Mouse (Mus musculus) kidney, adult 2 months (tissue): ENCODE measurements around the gene Mfsd13b. TPM values are rescaled to one million over a fixed set of nuclear protein-coding genes. Genes with fewer than 3 reads are reported as not detected.
"Not testable (repeated sequence)": the region's sequence is repeated elsewhere in the genome, so short reads cannot be mapped to it uniquely, and the experiment has no call there.

Experiments
- DNase-seq: peaks from one replicate; pipeline ENCODE4 v3.0.0; 2021
- H3K27ac ChIP-seq: fragments of 200-500 bp; 2 replicates; pipeline ENCODE4 v1.5.1; 2012; ENCODE audit warnings: low read depth, low read length, control low read depth, inconsistent platforms; ENCODE audit not compliant: insufficient read depth
- H3K27me3 ChIP-seq: fragments of 200-500 bp; replicated peaks from 2 replicates; pipeline ENCODE4 v1.6.1; 2012; ENCODE audit warnings: mild to moderate bottlenecking, moderate library complexity, low read length, inconsistent platforms; ENCODE audit not compliant: control insufficient read depth, insufficient read depth
- H3K36me3 ChIP-seq: fragments of 200-500 bp; 2 replicates; pipeline ENCODE4 v1.6.1; 2012; ENCODE audit warnings: mild to moderate bottlenecking, moderate library complexity, low read length, inconsistent platforms; ENCODE audit not compliant: control insufficient read depth, insufficient read depth
- H3K4me1 ChIP-seq: fragments of 200-500 bp; 2 replicates; pipeline ENCODE4 v1.6.1; 2011; ENCODE audit warnings: low read length; ENCODE audit not compliant: control insufficient read depth, insufficient read depth
- H3K4me3 ChIP-seq: fragments of 200-500 bp; 2 replicates; pipeline ENCODE4 v1.5.1; 2011; ENCODE audit warnings: mild to moderate bottlenecking, low read depth, low read length, control low read depth; ENCODE audit not compliant: insufficient read depth
- CTCF ChIP-seq: fragments of 200-500 bp; conservative IDR thresholded peaks from 2 replicates; pipeline ENCODE4 v1.5.1; 2011; ENCODE audit warnings: low read depth, mild to moderate bottlenecking, control low read depth, low read length, moderate library complexity, mixed read lengths; ENCODE audit not compliant: insufficient read depth, insufficient read length
- POLR2A ChIP-seq: fragments of 200-500 bp; IDR thresholded peaks from one replicate; pipeline ENCODE4 v1.6.1; 2011; ENCODE audit warnings: low read depth, low read length, control low read depth
- WGBS: fragments of 180-500 bp; shearing (Covaris S2); methylation state at CpG from one replicate; pipeline ENCODE4 v1.1.7; 2018; 5-methylcytosine and 5-hydroxymethylcytosine counted together
- polyA plus RNA-seq: library from polyadenylated mRNA; depleted of rRNA; stranded (reverse); fragments of >200 nt; gene quantifications from 2 replicates; pipeline ENCODE4 v1.2.3, GENCODE M21; 2012

Gene Mfsd13b
- polyA plus RNA-seq, 1 experiment, result 1.1 TPM

DNA sequence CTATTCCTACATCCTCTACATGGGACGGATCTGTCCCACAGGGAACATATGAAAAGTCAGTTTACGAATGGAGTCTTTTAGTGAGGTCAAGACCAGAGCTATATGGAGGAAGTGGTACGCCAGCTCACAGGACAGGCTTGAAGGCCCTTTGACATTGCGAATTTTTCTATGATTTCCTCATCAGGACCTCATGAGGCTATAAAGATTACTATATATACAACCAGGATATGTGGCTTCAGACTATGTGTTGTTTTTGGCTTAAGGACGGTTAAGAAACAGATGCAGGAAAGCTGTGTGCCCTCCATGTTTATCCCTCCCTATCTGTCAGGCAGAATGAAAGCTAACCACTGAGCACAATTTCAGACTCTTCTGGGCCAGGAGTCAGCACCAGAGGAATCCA is 19.2 kb upstream of the Mfsd13b start:
- TF ChIP-seq CTCF, result no peak
- no peak for TF ChIP-seq POLR2A
- no peak for DNase-seq
- Histone ChIP-seq H3K27me3 (no peaks in the 10 kb centered on the region), H3K36me3 (peaks cover 6% of the 10 kb centered on the region), H3K27ac (no peak overlapping the region), H3K4me3 (no peak overlapping the region), H3K4me1 (peaks cover 12% of the 10 kb centered on the region; the same call in 1 of the 2 replicates)
- 80% methylated on average over 5 of the region's 5 CpGs for WGBS

GRCm38 (mm10) chr7:120969221-120969620 is 13.1 kb upstream of the Mfsd13b start:
- Histone ChIP-seq H3K4me1 (no peaks in the 10 kb centered on the region; the same call in 1 of the 2 replicates), H3K27ac (no peak overlapping the region), H3K4me3 (no peak overlapping the region), H3K27me3 (no peaks in the 10 kb centered on the region), H3K36me3 (no peaks in the 10 kb centered on the region; the same call in 1 of the 2 replicates)
- no peak for TF ChIP-seq CTCF
- TF ChIP-seq POLR2A, result no peak
- DNase-seq, result no peak
- WGBS, result 82% methylated on average over 7 of the region's 7 CpGs

DNA sequence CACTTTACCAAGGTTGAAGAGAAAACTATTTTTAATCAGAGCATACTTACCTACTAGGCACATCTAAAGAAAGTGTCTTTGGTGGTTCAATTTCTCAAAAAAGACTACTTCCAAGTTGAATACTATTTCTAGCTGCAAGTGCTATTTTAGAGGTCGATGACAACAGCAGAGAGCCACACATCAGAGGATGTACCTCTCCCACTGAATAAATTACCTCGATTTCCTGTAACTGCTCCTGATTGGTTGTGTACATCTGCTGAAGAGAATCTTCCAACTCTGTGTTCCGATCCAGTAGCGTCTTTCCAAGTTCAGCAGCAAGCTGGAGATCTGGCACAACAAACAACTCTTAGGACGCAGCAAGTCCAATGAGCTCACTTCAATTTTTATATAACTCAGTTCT is 12.2 kb upstream of the Mfsd13b start:
- Histone ChIP-seq H3K27me3 (no peaks in the 10 kb centered on the region), H3K36me3 (no peaks in the 10 kb centered on the region; the same call in 1 of the 2 replicates), H3K27ac (no peak overlapping the region), H3K4me3 (no peak overlapping the region), H3K4me1 (peaks cover 7% of the 10 kb centered on the region; the same call in 1 of the 2 replicates)
- TF ChIP-seq POLR2A, result no peak
- no peak for TF ChIP-seq CTCF
- no peak for DNase-seq
- 65% methylated on average over 5 of the region's 5 CpGs for WGBS

GRCm38 (mm10) chr7:120972471-120972870 is 9.8 kb upstream of the Mfsd13b start:
- H3K36me3 ChIP-seq, H3K27ac ChIP-seq, H3K27me3 ChIP-seq, DNase-seq, H3K4me3 ChIP-seq: not testable (repeated sequence)
- 52% methylated on average over 2 of the region's 2 CpGs for WGBS
- H3K4me1 ChIP-seq, result peaks cover 15% of the 10 kb centered on the region; the same call in 1 of the 2 replicates

DNA sequence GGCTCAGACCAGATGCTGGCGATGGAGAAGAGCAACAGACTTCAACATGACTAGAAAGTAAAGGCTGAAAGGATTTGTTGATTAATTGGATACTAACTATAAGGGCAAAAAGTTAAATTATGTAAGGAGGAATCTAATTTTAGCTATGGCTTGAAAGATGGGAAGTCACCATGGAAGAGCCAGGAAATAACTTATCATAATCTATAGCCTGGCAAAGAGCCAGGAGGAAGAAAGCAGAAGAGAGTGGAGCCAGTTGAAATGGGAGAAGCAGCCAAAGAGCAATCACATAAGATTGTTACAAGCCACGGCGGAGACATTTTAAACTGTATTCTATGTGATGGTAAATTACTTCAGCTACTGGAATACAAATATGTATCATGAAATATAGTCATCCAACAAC is 8.3 kb upstream of the Mfsd13b start:
- WGBS, result 79% methylated on average over 3 of the region's 3 CpGs
- no peak for DNase-seq

GRCm38 (mm10) chr7:120977063-120977462 is 5.2 kb upstream of the Mfsd13b start:
- TF ChIP-seq CTCF (no peak), POLR2A (no peak)
- peak overlapping the region; percentile 77 for H3K27ac ChIP-seq
- H3K4me1 ChIP-seq, result peaks cover 19% of the 10 kb centered on the region
- no peaks in the 10 kb centered on the region for H3K36me3 ChIP-seq
- peak; percentile 57 for DNase-seq
- 25% methylated on average over 7 of the region's 7 CpGs for WGBS
- no peaks in the 10 kb centered on the region for H3K27me3 ChIP-seq
- H3K4me3 ChIP-seq, result no peak overlapping the region

More for the DNA sequence above, 8.3 kb upstream of the Mfsd13b start:
- Histone ChIP-seq H3K4me1 (peaks cover 19% of the 10 kb centered on the region), H3K4me3 (no peak overlapping the region), H3K27me3 (no peaks in the 10 kb centered on the region), H3K27ac (no peak overlapping the region), H3K36me3 (no peaks in the 10 kb centered on the region)
- TF ChIP-seq CTCF (no peak), POLR2A (no peak)

DNA sequence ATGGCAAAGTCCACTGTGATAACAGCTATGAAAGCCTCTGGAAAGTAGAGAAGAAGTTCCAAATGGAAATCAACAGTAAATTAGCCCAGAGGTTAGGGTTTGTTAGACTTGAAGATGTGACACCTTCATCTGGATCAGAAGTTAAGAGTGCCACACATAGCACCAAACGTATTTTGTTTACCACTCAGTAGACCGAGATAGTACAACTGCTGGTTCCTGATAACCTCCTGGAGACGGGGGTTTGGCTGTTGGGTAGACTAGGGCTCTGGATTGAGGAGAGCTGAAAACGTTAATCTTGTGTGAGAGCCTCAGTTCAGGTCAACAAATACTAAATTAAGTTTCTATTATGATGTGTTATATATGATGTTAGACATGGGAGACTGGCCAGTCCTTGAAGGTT is 2.3 kb upstream of the Mfsd13b start:
- Histone ChIP-seq H3K4me1 (peaks cover 12% of the 10 kb centered on the region), H3K4me3 (no peak overlapping the region), H3K27me3 (no peaks in the 10 kb centered on the region), H3K27ac (0 out of 2 replicates have a peak overlapping the region, but pooled peaks have one; percentile 20), H3K36me3 (no peaks in the 10 kb centered on the region)
- 82% methylated on average over 4 of the region's 4 CpGs for WGBS
- TF ChIP-seq POLR2A (no peak), CTCF (no peak)
- DNase-seq, result no peak
